Mouse (Mus musculus): ENCODE data around the gene Mrln.
A peak's percentile ranks its signal among the peaks of the same experiment; 100 is the strongest.

Mrln gene

GRCm38 (mm10) chr10:70204505-70205399 lies at the start of gene Mrln:
Mrln (plus strand) TSS chr10:70204664.
- peak; percentile 81 to 82 for DNase-seq

DNA sequence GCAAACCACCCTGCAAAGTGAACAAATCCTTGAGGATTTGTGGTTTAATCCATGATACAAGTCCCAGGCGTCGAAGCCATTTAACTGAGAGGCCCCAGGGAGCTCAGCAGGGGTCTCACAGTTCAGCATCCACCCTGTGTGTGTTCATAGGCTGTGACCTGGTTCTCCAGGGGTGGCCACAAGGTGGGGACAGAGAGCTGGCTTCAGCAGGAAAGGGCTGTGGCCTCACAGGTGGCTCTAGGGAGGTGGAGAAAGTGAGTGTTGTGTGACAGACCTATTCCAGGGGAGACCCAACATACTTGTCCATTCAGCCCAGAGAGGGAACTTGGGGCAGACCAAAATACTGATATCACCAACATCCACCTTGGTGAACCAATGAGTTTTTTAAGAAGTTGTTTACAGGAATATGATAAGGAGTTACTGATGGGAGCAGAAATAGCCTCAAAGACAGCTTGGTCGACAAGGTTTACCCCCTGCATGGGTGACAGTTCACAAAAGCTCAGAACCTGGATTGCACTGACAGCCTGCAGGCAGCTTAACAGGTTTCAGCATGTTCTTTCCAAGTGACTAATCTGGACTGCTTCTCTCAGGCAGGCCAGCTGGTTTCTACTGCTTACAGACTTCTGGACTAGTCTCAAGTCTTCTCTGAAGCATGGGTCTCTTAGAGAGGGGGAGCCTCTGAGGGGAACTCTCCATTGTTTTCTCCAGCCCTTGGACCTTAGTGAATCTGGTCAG lies 47.9 kb upstream of the Mrln start:
- DNase-seq: peak; percentile 54 to 55

GRCm38 (mm10) chr10:70159651-70160320 lies 44.7 kb upstream of the Mrln start:
- peak; percentile 34 to 39 for DNase-seq

GRCm38 (mm10) chr10:70160811-70161210 lies 43.7 kb upstream of the Mrln start:
- DNase-seq: no peak

DNA sequence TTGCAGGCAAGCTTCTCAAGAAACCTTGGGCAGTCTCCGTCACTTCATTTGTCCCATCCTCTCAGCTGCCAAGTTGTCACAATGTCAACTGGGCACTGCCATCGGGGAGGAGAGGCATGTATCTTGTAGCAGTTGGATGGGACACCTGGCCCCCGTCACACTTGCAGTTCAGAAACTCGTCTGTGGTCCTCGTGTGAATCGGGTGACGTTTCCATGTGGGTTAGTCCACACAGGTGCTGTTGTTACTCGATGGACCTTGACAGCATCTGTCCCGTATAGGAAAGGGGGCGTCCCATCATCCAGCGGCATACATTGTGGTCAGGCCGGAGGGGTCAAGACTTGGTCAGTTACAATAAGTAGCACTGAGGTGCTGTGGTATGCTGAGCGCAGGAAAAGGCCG lies 43.0 kb upstream of the Mrln start:
- DNase-seq: peak in 1 of 2 experiments; percentile 32

DNA sequence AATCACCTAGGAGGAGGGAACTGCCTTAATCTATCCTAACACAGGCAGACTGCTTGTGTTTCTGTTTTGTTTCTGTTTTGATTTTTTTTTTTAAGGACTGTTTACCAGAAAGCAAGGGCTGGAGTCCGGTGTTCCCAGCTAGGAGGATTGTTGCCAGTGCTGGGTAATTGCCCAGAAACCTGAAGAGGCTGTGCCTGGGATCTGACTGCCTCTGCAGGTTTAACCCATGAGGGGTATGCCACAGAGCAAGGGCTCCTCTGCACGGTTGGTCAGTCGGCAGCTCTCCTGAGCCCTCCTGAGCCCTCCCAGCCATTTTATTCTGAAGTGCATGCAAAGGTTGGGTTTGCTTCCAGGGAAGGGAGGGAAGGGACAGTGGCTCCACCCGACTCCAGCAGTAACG lies 40.8 kb upstream of the Mrln start:
- DNase-seq: peak; percentile 65 to 69

DNA sequence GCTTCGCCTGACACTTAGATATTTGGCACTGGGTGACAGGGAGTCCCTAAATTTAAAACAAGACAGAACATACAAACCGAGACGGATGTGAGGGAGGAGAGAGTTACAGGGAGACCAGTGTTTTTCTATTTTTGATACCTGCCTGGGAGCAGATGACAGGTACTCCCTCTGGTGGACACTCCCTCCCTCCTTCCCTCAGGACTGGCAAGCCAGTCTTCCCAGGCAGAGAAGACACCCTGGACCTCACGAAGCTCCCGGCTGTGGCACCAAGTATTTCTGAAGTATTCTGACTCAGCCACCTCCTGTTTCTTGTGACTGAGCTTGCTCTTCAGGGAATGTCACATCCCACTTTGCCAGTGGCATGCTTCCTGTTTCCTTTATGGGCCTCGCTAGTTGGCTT lies 38.6 kb upstream of the Mrln start:
- peak; percentile 50 to 66 for DNase-seq

DNA sequence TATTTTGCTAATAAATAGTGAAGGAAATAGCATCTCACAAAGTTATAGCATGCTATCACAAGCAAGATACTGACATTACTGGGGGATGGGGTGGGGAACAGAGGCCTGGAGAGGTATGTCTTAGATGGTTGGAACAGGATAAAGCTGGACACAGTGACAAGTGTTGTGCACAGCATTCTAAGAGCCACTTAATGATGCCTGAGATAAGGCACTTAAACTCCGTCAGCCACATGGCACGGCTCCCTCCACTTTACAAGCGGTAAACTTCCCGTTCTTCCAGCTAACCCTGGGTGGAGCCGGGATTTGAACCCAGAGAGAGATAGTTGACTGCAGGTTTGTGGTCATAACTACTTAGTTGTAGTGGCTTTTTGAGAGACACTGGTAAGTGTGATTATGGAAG lies 38.0 kb upstream of the Mrln start:
- DNase-seq: no peak

DNA sequence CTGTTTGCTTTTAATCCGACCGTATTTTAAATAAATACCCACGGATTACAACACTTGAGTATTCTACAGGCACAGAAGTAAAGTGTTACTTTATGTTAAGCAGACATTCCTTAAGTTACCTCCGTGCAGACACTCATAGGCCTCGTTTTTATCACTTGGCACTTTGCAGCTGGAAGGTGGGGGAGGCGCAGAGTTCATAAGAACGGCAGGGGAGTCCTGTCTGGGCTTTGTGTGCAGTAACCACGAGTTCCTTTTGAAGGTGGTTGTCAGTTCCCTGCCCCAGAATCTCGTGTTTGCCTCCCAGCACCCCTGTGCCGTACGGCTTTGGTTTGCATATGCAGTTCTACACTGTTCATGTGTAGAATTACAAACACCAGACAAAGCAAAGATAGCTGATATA lies 36.8 kb upstream of the Mrln start:
- no peak for DNase-seq

GRCm38 (mm10) chr10:70168396-70168795 lies 36.1 kb upstream of the Mrln start:
- DNase-seq: no peak

DNA sequence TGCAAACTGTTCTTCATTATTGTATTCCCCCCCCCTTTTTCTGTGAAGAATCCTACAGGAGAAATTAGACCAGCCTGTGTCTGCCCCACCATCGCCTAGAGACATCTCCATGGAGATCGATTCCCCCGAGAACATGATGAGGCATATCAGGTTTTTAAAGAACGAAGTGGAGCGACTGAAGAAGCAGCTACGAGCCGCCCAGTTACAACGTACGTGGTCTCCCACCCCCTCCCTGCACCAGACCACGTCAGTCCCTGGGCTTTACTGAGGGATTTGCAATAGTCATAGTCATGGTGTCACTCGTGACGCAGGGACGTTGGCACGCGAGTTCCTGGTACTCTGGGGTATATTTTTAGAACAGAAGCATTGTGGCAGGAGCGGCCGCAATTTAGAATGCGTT lies 35.4 kb upstream of the Mrln start:
- DNase-seq: no peak

DNA sequence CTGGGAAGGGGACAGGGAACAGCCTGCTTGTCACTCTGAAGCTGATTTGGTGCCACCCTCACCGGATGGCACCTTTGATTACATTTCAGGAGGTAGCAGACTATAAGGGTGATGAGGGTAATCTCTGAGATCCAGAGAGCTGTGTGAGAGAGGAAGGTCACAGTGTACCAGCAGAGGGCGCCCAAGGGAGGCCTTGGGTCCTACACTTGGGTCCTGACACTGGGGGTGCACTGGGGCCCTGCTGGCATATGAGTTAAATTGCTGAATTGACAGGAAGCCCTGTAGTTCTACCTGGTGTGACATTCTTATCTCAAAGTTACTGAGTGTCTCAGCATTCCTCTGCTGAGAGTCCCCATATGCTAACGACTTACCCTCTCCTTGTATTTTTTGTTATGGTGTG lies 31.1 kb upstream of the Mrln start:
- peak; percentile 83 for DNase-seq

- no peak for DNase-seq
Observed at GRCm38 (mm10) chr10:70174494-70175190, 29.8 kb upstream of the Mrln start.

DNA sequence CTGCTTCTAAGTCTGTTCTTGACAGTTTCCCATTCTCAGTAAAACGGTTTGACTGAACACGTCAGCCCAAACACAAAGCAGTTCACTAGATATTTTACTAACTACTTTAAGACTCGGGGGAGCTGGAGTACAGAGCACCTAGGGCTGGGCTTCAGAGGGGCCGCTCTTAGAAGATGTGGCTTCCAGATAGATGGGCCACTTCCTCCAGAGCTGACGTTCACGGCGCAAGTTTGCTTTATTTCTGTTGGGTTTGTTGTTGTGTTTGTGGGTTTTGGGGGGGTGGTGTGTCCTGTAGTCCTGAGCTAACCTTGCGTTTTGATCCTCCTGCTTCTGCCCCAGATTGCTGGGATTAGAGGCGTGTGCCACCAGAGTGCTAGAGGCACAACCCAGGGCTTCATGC lies 23.7 kb upstream of the Mrln start:
- no peak for DNase-seq

- DNase-seq: no peak
Observed at GRCm38 (mm10) chr10:70181279-70181972, 23.0 kb upstream of the Mrln start.

- peak; percentile 46 to 50 for DNase-seq
Observed at GRCm38 (mm10) chr10:70183210-70184080, 21.0 kb upstream of the Mrln start.

GRCm38 (mm10) chr10:70186136-70186535 lies 18.3 kb upstream of the Mrln start:
- DNase-seq: peak; percentile 70 to 71

GRCm38 (mm10) chr10:70186586-70186985 lies 17.9 kb upstream of the Mrln start:
- no peak for DNase-seq

GRCm38 (mm10) chr10:70189864-70190263 lies 14.6 kb upstream of the Mrln start:
- DNase-seq: peak; percentile 36 to 39

DNA sequence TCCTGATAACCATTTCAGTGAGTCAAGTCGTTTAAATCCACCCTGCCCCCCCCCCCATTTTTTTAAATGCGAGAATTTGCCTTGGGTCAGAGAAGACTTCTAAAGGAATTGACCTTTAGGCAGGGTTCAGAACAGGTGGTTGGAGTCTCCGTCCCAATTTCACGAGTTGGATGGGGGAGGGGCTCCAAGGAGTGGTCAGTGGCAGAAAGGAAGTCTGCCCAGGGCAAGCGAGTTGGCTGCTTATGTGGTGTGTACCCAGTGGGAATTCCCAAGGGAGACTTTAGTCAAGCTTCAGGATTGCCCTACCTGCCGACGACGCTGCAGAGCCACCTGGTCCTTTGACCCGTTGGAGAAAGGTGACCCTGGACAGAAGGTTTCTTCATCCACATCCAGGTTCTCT lies 10.2 kb upstream of the Mrln start:
- DNase-seq: no peak

- DNase-seq: no peak
Observed at GRCm38 (mm10) chr10:70195279-70195678, 9.2 kb upstream of the Mrln start.
